Mouse (Mus musculus): ENCODE results near the gene Crygb. TPM values are rescaled to one million over a fixed set of nuclear protein-coding genes. Genes with fewer than 3 reads are reported as not detected.

Gene Crygb
- polyA plus RNA-seq, 1 experiment from 2014 or later, result not detected

DNA sequence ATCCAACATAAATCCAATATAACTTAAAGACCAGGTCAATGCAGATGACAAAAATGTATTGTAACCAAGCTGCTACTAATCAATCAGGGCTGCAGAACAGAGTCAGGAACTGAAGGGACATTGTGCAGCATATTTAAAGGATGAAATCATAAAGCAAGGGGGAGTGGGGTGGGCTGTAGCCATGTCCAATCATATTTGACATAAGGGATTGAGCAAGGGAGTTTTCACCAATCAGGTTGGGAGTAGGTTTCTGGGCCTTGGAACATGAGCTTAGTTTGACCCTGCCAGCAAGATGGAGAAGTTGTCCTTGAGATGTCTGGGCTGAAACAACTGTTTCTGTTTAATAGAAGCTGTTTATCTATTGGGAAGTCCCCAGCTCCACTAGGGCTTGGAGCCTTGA, 49.4 kb downstream of the Crygb start, which contains the start of gene Akr1cl:
Akr1cl (minus strand) TSS at position 119 of the 400 bp plus-strand sequence.
- H3K27ac ChIP-seq, result no peak within 1 kb of the TSS
- no peaks in the 10 kb centered on the region for H3K36me3 ChIP-seq
- H3K9me3 ChIP-seq, result no peaks in the 10 kb centered on the region
- H3K4me2 ChIP-seq, result no peak within 1 kb of the TSS
- H3K27me3 ChIP-seq (replicated peaks), result no peaks in the 10 kb centered on the region
- no peaks in the 10 kb centered on the region for H3K4me1 ChIP-seq
- no peak within 1 kb of the TSS for H3K9ac ChIP-seq
- no peak for ATAC-seq (ENCODE audit: insufficient read depth, low FRiP score, low read depth)
- no peak within 1 kb of the TSS for H3K4me3 ChIP-seq (replicated peaks)

Other genes with a start within 250 kb of the Crygb start
- gene Plekhm3, start 125.5 kb downstream of the Crygb start, polyA plus RNA-seq (2015; fragmentation: Nextera tagmentation; extraction: Ambion mirVana), result 5.7 and 7.4 TPM in 2 replicates
- gene Akr1cl, start 49.5 kb downstream of the Crygb start, polyA plus RNA-seq (2015; fragmentation: Nextera tagmentation; extraction: Ambion mirVana), result 0.95 and 1.0 TPM in 2 replicates
- gene Cryge, start 31.1 kb downstream of the Crygb start, polyA plus RNA-seq (2015; fragmentation: Nextera tagmentation; extraction: Ambion mirVana), result not detected in 2 replicates
- not detected in 2 replicates for gene Crygd, start 18.8 kb downstream of the Crygb start, polyA plus RNA-seq (2015; fragmentation: Nextera tagmentation; extraction: Ambion mirVana)
- not detected in 2 replicates for gene Crygc, start 8.6 kb downstream of the Crygb start, polyA plus RNA-seq (2015; fragmentation: Nextera tagmentation; extraction: Ambion mirVana)
- not detected in 2 replicates for gene Cryga, start 21.1 kb upstream of the Crygb start, polyA plus RNA-seq (2015; fragmentation: Nextera tagmentation; extraction: Ambion mirVana)
- not detected in 2 replicates for gene Gm28845, start 37.3 kb upstream of the Crygb start, polyA plus RNA-seq (2015; fragmentation: Nextera tagmentation; extraction: Ambion mirVana)
- gene D630023F18Rik, start 40.9 kb upstream of the Crygb start, polyA plus RNA-seq (2015; fragmentation: Nextera tagmentation; extraction: Ambion mirVana), result 0.12 and 0.26 TPM in 2 replicates
- 159 and 161 TPM in 2 replicates for gene Idh1, start 104.2 kb upstream of the Crygb start, polyA plus RNA-seq (2015; fragmentation: Nextera tagmentation; extraction: Ambion mirVana)
- gene Pikfyve, start 104.4 kb upstream of the Crygb start, polyA plus RNA-seq (2015; fragmentation: Nextera tagmentation; extraction: Ambion mirVana), result 7.7 and 10.2 TPM in 2 replicates
- gene Pth2r, start 199.8 kb upstream of the Crygb start, polyA plus RNA-seq (2015; fragmentation: Nextera tagmentation; extraction: Ambion mirVana), result not detected in 2 replicates